Mouse (Mus musculus): ENCODE measurements around the gene Olfr92.
"Not testable (repeated sequence)": the region's sequence is repeated elsewhere in the genome, so short reads cannot be mapped to it uniquely, and the experiment has no call there.

DNA sequence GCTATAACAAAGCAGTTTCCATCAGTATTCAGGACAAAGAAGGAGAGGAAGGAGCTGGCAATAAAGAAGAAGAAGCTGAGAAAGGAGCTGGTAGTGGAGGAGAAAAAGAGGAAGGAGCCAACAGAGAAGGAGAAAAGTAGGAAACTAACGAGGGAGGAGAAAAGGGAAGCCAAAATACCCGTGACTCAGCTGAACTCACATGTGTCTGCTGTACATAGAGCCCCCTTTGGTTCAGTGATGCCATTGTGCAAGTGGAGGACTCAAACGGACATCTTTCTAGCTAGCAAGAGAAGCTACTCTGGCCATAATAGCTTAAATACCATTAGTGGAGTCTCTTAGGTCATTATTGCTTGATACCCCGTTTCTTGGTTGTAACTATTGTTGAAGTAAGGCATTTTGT, 11.5 kb upstream of the Olfr92 start:
- TF ChIP-seq POLR2A (IDR thresholded peaks at IDR 0.05; ENCODE audit: insufficient read length, low read depth); USF1 (IDR thresholded peaks at IDR 0.05; ENCODE audit: low read depth); POLR2AphosphoS2 (IDR thresholded peaks at IDR 0.05; ENCODE audit: insufficient read length, low read depth); REST (IDR thresholded peaks at IDR 0.05; ENCODE audit: insufficient read depth, insufficient read length); E2F4 (IDR thresholded peaks at IDR 0.05; ENCODE audit: insufficient read depth); TCF12 (IDR thresholded peaks at IDR 0.05; ENCODE audit: insufficient read depth, poor library complexity, severe bottlenecking); MYOD1 (IDR thresholded peaks at IDR 0.05; ENCODE audit: control insufficient read depth in 1 of 3, insufficient read length in 2 of 3, low read depth in 2 of 3): not testable (repeated sequence)
